Mouse (Mus musculus): ENCODE measurements around the gene Olfr48.

Gene Olfr48

DNA sequence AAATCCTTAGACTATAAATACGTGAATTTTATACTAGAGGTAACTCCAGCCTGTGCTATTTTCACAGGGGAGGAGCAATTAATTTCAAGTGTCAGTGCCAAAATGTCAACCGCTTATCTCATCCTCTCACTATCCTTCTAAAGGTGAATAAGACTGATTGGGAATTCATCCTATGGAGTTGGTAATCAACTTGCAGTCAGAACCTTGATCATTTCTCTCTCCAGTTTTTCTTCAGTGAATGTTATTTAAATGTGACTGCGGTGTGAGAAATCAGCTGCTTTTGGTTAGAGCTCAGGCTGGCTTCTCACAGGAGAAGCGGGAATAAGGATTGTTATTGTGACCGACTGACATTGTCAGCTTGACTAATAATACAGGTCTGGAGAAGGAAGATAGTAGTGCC, at the start of gene Olfr48:
Olfr48 (minus strand) TSS at position 101 of the 400 bp plus-strand sequence.
- DNase-seq (ENCODE audit: low spot score in 2 of 2): no peak

- DNase-seq (ENCODE audit: low spot score in 2 of 2): no peak
These were observed 30.1 kb upstream of the Olfr48 start, which contains the start of gene Olfr1257 for GRCm38 (mm10) chr2:89878137-89878536. Gene Olfr1257, plus strand, starts transcription at chr2:89878437.

GRCm38 (mm10) chr2:89849230-89849629, 1.2 kb upstream of the Olfr48 start:
- no peak for DNase-seq (ENCODE audit: low spot score in 2 of 2)

GRCm38 (mm10) chr2:89841455-89841854, 6.5 kb downstream of the Olfr48 start, which contains the start of gene Olfr1256:
Gene Olfr1256, minus strand, starts transcription at chr2:89841555.
- no peak for DNase-seq (ENCODE audit: low spot score in 2 of 2)

- no peak for DNase-seq (ENCODE audit: low spot score in 2 of 2)
These were observed 27.8 kb downstream of the Olfr48 start for GRCm38 (mm10) chr2:89820216-89820615.

GRCm38 (mm10) chr2:89811751-89812150, 36.3 kb downstream of the Olfr48 start, which contains the start of gene Olfr1255:
Gene Olfr1255, plus strand, starts transcription at chr2:89812051.
- DNase-seq (ENCODE audit: low spot score in 2 of 2): no peak

DNA sequence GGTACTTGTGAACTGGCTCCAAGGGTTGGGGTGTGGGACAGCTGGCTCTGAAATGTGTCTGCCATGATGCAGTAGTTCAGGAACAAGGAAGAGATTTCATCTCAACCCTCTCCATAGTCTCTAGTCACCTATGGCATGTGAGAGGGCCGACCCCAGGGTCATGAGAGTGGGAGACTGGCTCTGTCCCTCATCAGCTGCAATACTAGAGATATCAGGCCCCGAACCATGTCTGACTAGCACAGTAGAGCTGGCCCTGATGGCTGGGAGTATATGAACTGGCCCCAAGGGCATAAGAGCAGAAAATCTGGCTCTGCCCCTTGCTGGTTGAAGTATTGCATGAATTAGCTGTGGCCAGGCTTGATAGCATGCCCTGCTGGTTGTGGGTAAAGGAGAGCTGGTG, 37.3 kb downstream of the Olfr48 start:
- DNase-seq (ENCODE audit: low spot score in 2 of 2): no peak

GRCm38 (mm10) chr2:89799583-89799982, 48.4 kb downstream of the Olfr48 start:
- DNase-seq (ENCODE audit: low spot score in 2 of 2): no peak

DNA sequence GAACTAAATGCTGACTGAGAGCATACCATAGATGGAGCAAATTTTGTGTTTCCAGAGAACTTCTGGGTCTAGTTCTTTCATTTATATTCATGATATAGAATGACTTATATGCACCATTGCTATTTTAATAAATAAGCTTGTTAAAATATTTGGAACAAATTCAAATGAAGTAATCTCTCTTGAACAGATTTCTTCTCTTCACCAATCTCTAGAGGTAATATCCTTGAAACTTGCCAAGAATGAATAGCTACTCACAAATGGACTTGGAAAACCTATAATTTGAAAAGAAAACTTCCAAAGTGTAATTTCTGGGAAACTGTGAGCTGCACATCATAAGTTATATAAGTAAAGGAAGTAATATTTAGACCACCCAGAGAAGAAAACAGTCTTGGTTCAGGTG, 54.5 kb downstream of the Olfr48 start, which contains the start of gene Olfr1254:
Olfr1254 (minus strand) TSS at position 101 of the 400 bp plus-strand sequence.
- DNase-seq (ENCODE audit: low spot score in 2 of 2): no peak
